Mouse (Mus musculus): Measurements from ENCODE around the gene P2ry6. TPM values are rescaled to one million over a fixed set of nuclear protein-coding genes. Genes with fewer than 3 reads are reported as not detected.

P2ry6 gene
- 1 to 10 TPM; 2.0 to 2.5 TPM for total RNA-seq (2021)

DNA sequence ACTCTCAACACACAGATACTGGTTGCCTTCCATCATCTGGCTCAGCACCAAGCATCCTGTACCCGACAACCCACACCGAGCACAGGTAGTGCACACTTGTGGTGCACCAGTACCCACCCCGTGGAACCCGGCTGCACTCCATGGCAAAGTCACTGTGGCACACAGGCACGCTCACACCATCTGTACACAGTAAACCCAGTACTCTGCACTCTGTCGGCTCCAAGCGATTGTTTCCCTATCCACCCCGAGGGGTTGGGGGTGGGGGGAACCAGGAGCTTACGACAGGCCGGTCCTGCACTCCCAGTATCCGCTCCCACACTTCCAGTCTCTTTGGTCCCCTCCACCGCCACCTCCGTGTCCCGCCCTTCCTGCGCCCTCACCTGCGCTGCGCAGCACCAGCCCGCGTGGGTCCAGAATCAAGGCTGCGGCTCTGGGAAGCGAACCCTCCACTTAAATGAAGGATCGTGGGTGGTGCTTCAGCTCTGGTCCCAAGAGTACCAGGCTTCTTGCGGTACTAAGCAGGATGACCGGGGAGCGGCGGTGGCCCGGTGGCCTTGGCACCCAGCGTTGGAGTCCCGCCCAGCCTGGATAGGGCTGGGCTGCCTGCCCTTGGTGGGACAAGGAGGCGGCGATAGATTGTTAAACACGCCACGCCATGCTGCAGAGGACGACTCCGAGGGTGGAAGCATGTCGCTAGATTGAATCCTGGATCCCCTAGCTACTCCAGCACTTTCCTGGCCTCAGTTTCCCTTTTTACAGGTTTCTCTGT lies at the start of gene P2ry6:
TSS of gene P2ry6 (minus strand) at position 515 of the 769 bp plus-strand sequence.
- peak; percentile 53 for DNase-seq
- intact Hi-C loops (cut with DNase I): no loop called here

DNA sequence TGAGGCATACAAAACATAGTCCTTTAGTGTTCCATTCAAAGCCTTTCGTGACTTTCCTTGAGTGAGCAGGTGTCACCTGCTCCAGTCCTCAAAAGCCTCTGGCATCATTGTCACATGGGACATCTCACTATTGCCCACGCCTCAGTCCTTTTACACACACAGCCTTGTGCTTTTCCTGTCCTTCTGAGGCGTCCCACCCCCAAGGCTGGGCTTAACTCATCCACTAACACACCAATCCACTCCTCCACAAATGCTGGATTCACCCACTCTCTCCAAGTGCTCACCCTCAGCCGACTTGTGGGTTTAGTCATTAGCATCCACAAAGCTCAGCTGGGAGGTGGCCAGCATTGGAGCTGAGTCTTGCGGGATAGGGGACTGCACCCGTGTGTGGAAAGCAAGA lies 43.0 kb upstream of the P2ry6 start:
- DNase-seq: no peak
- intact Hi-C loops (cut with DNase I): no loop called here

DNA sequence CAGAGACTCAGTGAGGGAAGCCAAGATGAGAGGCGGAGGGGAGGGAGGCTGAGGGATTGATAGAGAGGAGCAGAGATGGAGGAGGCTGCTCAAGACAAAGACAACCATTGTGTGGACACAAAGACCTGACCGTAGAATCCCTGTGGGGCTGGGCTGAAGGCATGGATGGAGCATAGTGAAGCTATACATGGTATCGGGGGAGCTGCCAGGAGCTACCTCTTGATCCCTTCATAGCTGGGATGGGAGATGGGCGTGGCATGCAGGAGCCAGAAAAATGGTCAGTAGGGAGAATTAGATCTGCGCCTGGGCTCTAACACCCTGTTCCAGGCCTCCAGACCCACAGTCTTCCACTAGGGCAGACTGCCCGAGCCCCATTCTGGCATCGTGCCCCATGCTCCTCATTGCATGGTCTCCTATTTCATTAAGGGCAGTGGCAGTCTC lies 42.6 kb upstream of the P2ry6 start:
- intact Hi-C loops (cut with DNase I): no loop called here
- DNase-seq: peak; percentile 82

- no peak for DNase-seq
These were observed 40.5 kb upstream of the P2ry6 start for GRCm38 (mm10) chr7:101014985-101015384.

DNA sequence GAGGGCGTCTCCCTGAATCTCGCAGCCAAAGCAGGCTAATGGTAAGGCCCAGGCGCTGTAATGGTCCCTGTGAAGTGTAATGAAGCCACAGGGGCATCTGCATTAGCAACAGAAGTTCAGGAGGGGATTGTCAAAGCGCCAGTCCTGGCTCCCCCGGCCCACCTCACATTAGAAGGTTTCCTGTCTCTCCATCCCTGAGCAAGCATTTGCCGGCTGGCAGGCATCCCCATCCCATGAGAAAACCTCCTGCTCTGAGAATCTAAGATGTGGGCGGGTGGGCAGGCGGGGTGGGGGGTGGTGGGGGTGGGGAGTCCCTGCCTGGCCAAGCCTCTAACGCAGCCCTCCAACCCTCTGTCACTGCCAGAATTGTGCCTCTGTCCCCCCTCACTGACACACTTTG lies 39.6 kb upstream of the P2ry6 start:
- intact Hi-C loops (cut with DNase I): no loop called here
- DNase-seq: peak; percentile 56

More at GRCm38 (mm10) chr7:101014985-101015384, 40.5 kb upstream of the P2ry6 start:
- intact Hi-C loops (cut with DNase I): no loop called here

GRCm38 (mm10) chr7:101012541-101012940 lies 38.1 kb upstream of the P2ry6 start, which contains the start of gene P2ry2:
P2ry2 (minus strand) TSS chr7:101012866.
- no peak for DNase-seq
- intact Hi-C loops (cut with DNase I): no loop called here

GRCm38 (mm10) chr7:101011681-101012367 lies 37.4 kb upstream of the P2ry6 start:
- peak; percentile 57 for DNase-seq
- intact Hi-C loops (cut with DNase I): no loop called here

DNA sequence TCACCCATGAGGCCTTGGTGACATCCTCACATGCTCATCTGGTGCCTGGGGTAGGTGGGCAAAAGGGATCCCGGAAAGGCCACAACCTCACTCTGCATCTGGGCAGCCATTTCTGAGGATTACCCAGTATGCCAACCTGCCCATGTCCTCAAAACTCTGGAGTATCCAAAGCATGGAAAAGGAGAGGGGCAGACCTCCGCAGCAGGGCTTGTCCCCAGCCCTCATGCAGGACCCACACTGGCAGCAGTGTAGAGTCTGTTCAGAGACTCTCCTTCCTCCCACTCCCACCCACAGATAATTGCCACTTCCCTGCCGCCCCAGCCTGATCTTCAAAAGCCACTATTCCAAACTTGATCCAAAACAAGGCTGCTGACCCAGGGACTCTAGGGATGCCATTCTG lies 36.3 kb upstream of the P2ry6 start:
- no peak for DNase-seq
- intact Hi-C loops (cut with DNase I): no loop called here

DNA sequence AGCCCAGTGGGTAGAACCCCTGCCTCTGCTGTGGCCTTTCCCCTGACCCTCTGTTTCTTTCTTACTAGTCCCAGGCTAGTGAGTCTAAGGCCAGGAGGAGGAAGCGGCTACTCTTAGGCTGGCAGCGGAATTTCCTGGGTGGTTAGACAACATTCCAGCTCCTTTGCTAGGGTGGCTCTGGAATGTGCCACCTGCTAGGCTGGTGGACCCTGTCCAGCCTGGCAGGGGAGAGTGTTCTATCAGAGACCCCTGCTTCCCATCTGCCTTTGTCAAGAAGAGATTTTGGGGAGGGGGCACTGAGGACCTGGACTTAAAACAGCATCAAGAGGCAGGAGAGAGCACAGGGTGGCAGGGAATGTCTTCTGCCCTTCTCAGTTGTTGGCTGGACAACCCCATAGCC lies 31.8 kb upstream of the P2ry6 start:
- intact Hi-C loops (cut with DNase I): no loop called here
- DNase-seq: no peak

DNA sequence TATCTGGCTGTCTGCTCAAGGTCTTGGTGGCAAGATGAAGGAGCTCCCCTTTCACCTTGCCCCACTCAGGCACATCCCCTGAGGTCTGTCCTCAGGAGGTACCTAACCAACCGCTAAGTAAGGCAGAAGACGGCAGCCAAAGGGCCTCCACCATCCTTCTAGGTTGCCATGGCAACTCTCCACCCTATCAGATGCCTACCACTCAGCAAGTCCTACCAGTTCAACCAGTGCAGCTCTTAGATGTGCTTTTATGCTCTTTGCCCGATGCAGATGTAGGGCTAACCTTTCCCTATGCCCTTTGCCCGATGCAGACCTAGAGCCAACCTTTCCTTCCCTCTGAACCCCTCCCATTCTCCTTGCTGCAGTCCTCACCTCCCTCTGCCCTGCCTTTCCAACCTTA lies 30.7 kb upstream of the P2ry6 start:
- intact Hi-C loops (cut with DNase I): no loop called here

DNA sequence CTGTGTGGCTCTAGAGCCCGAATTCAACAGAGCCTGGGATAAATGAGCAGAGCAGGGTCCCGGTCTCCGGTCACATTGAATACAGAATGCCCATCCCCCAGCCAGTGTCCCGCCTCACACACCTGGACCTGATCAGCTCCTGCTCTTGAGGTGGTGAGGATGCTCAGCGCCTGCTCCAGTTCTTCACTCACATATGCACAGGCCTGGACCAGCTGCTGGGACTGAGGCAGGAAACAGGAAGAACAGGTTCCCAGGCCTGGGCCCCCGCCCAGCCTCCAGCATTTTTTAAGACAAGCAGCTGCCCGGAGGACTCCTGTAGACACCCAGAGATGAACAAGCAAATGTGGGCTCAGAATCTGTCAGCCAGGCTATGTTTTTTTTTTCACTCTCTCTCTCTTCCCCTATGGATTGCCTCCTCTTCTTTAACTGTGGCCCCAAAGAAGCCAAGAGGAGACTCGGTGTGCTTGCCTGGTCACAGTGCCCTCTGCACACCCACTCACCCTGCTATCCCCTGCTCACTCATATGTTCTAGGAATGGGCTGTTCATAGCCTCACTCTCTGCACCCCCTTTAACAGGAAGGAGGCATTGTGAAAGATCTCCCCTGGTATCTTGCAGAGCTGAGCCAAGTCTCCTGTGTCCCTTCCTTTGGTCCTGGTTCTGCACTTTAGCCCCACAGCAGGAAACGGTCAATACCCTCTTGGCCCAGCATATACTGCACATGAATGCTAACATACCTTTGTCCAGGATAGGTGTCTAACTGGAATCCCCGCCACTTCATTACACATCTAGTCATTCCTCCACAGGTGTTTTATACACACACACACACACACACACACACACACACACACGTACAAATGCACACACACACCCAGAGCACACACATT lies 29.2 kb upstream of the P2ry6 start:
- no peak for DNase-seq
- intact Hi-C loops (cut with DNase I): no loop called here

More for the DNA sequence above, 30.7 kb upstream of the P2ry6 start:
- no peak for DNase-seq

- DNase-seq: peak; percentile 66
- intact Hi-C loops (cut with DNase I): no loop called here
These were observed 27.8 kb upstream of the P2ry6 start for GRCm38 (mm10) chr7:101002274-101002673.

DNA sequence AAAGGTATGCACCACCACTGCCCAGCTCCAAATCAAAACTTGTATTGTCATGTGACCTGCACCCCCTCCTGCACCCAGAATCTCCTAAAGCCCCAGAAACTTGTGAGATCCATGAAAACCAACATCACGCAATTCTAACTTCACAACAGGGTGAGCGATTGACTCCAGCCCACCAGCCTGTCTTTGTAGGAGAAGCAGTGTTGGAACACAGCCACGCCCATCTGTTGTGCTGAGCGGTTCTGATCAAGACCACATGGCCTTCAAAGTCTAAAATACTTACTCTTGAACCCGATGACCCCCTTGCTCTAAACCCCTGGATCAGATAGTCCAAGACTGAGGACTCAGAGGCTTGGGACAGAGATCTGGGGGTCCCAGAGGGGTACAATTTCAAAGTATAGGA lies 25.2 kb upstream of the P2ry6 start:
- intact Hi-C loops (cut with DNase I): no loop called here
- DNase-seq: no peak

DNA sequence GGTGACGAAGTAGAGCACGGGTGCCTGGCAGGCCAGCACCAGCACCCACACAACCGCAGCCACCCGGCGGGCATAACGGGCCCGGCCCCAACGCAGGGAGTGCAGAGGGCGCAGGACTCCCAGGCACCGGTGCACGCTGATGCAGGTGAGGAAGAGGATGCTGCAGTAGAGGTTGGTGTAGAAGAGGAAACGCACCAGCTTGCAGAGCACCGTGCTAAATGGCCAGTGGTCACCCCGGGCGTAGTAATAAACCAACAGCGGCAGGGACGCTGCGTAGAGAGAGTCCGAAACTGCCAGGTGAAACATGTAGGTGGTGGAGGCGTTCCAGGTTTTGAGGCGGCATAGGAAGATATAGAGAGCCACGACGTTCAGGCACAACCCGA lies 24.1 kb upstream of the P2ry6 start:
- intact Hi-C loops (cut with DNase I): no loop called here

GRCm38 (mm10) chr7:100997951-100998577 lies 23.6 kb upstream of the P2ry6 start:
- intact Hi-C loops (cut with DNase I): no loop called here
- DNase-seq: peak; percentile 52

More for the DNA sequence above, 24.1 kb upstream of the P2ry6 start:
- no peak for DNase-seq

- no peak for DNase-seq
- intact Hi-C loops (cut with DNase I): no loop called here
These were observed 22.8 kb upstream of the P2ry6 start for GRCm38 (mm10) chr7:100997215-100997614.

GRCm38 (mm10) chr7:100995951-100996350 lies 21.5 kb upstream of the P2ry6 start:
- no peak for DNase-seq
- intact Hi-C loops (cut with DNase I): no loop called here

- no peak for DNase-seq
- intact Hi-C loops (cut with DNase I): no loop called here
These were observed 20.9 kb upstream of the P2ry6 start for GRCm38 (mm10) chr7:100995260-100995864.

- intact Hi-C loops (cut with DNase I): loop anchor here (5.0 kb wide), 1 partner anchor 59 kb away; no protein-coding TSS in a partner anchor
- no peak for DNase-seq
These were observed 18.7 kb upstream of the P2ry6 start for GRCm38 (mm10) chr7:100993166-100993565.

GRCm38 (mm10) chr7:100991972-100992371 lies 17.5 kb upstream of the P2ry6 start:
- intact Hi-C loops (cut with DNase I): loop anchor here (5.0 kb wide), 1 partner anchor 60 kb away; no protein-coding TSS in a partner anchor
- DNase-seq: no peak
